Mouse (Mus musculus): ENCODE results near the gene Vgll4. TPM values are rescaled to one million over a fixed set of nuclear protein-coding genes. Genes with fewer than 3 reads are reported as not detected.

Vgll4 gene
- total RNA-seq, 1 experiment, result 25.5 TPM

GRCm38 (mm10) chr6:114921632-114922354, 48.0 kb downstream of the Vgll4 start:
- H3K4me3 ChIP-seq (ENCODE audit: insufficient read depth in 1 of 2, low read depth in 1 of 2, low read length in 2 of 2, poor library complexity in 1 of 2, severe bottlenecking in 1 of 2), result no peak overlapping the region
- H3K9ac ChIP-seq (ENCODE audit: insufficient read depth, low read depth, low read length, poor library complexity, severe bottlenecking), result no peak overlapping the region
- in situ Hi-C loops (cut with MboI; ENCODE audit: low sequenced_read_pairs in 2 of 2, unreplicated experiment in 2 of 2), result loop anchor here in 1 of 2 experiments (25.0 kb wide), 1 partner anchor 91 kb away; no protein-coding TSS in a partner anchor
- H3K4me1 ChIP-seq (ENCODE audit: control insufficient read depth in 2 of 2, insufficient read depth in 2 of 2, low read length in 2 of 2, poor library complexity in 1 of 2), result peaks cover 0 to 9% of the 10 kb centered on the region in 2 experiments; a peak in 2 of 4 replicates
- no peaks in the 10 kb centered on the region for H3K9me3 ChIP-seq (ENCODE audit: control insufficient read depth, insufficient read depth, low read depth, low read length)
- TF ChIP-seq ZNF384 (IDR thresholded peaks at IDR 0.05; ENCODE audit: low read depth, low read length), result no peak
- TF ChIP-seq MAFK (IDR thresholded peaks at IDR 0.05; ENCODE audit: insufficient read depth, low read depth, low read length), result no peak
- no peak for TF ChIP-seq ZC3H11A (IDR thresholded peaks at IDR 0.05; ENCODE audit: borderline replicate concordance, low read depth, low read length)
- no peak for TF ChIP-seq CHD2 (IDR thresholded peaks at IDR 0.05; ENCODE audit: low read depth, low read length)
- no peak for TF ChIP-seq HCFC1 (IDR thresholded peaks at IDR 0.05; ENCODE audit: borderline replicate concordance, insufficient read depth, low read length)
- no peaks in the 10 kb centered on the region for H3K36me3 ChIP-seq (ENCODE audit: control insufficient read depth, insufficient read depth, low read length, poor library complexity, severe bottlenecking)
- no peak for DNase-seq (ENCODE audit: low read depth, low spot score)
- no peak overlapping the region for H3K27ac ChIP-seq (ENCODE audit: insufficient read depth, low read depth, low read length, poor library complexity, severe bottlenecking)

GRCm38 (mm10) chr6:114920523-114921445, 49.0 kb downstream of the Vgll4 start:
- H3K4me3 ChIP-seq (ENCODE audit: insufficient read depth in 1 of 2, low read depth in 1 of 2, low read length in 2 of 2, poor library complexity in 1 of 2, severe bottlenecking in 1 of 2), result no peak overlapping the region
- H3K9me3 ChIP-seq (ENCODE audit: control insufficient read depth, insufficient read depth, low read depth, low read length), result no peaks in the 10 kb centered on the region
- DNase-seq (ENCODE audit: low read depth, low spot score), result no peak
- H3K36me3 ChIP-seq (ENCODE audit: control insufficient read depth, insufficient read depth, low read length, poor library complexity, severe bottlenecking), result no peaks in the 10 kb centered on the region
- H3K9ac ChIP-seq (ENCODE audit: insufficient read depth, low read depth, low read length, poor library complexity, severe bottlenecking), result no peak overlapping the region
- H3K4me1 ChIP-seq (ENCODE audit: control insufficient read depth in 2 of 2, insufficient read depth in 2 of 2, low read length in 2 of 2, poor library complexity in 1 of 2), result peaks cover 3 to 14% of the 10 kb centered on the region in 2 experiments; a peak in 3 of 4 replicates
- TF ChIP-seq HCFC1 (IDR thresholded peaks at IDR 0.05; ENCODE audit: borderline replicate concordance, insufficient read depth, low read length) (no peak), CHD2 (IDR thresholded peaks at IDR 0.05; ENCODE audit: low read depth, low read length) (no peak), ZC3H11A (IDR thresholded peaks at IDR 0.05; ENCODE audit: borderline replicate concordance, low read depth, low read length) (no peak), ZNF384 (IDR thresholded peaks at IDR 0.05; ENCODE audit: low read depth, low read length) (no peak), MAFK (IDR thresholded peaks at IDR 0.05; ENCODE audit: insufficient read depth, low read depth, low read length) (no peak)
- in situ Hi-C loops (cut with MboI; ENCODE audit: low sequenced_read_pairs in 2 of 2, unreplicated experiment in 2 of 2), result loop anchor here in 1 of 2 experiments (25.0 kb wide), 1 partner anchor 92 kb away; no protein-coding TSS in a partner anchor
- no peak overlapping the region for H3K27ac ChIP-seq (ENCODE audit: insufficient read depth, low read depth, low read length, poor library complexity, severe bottlenecking)

- in situ Hi-C loops (cut with MboI; ENCODE audit: low sequenced_read_pairs in 2 of 2, unreplicated experiment in 2 of 2), result loop anchor here (10.0 to 25.0 kb wide), 2 partner anchors 93 to 195 kb away; no protein-coding TSS in a partner anchor
- DNase-seq (ENCODE audit: low read depth, low spot score), result no peak
- no peak overlapping the region for H3K4me3 ChIP-seq (ENCODE audit: insufficient read depth in 1 of 2, low read depth in 1 of 2, low read length in 2 of 2, poor library complexity in 1 of 2, severe bottlenecking in 1 of 2)
- TF ChIP-seq ZC3H11A (IDR thresholded peaks at IDR 0.05; ENCODE audit: borderline replicate concordance, low read depth, low read length) (no peak), MAFK (IDR thresholded peaks at IDR 0.05; ENCODE audit: insufficient read depth, low read depth, low read length) (no peak), ZNF384 (IDR thresholded peaks at IDR 0.05; ENCODE audit: low read depth, low read length) (no peak), HCFC1 (IDR thresholded peaks at IDR 0.05; ENCODE audit: borderline replicate concordance, insufficient read depth, low read length) (no peak), CHD2 (IDR thresholded peaks at IDR 0.05; ENCODE audit: low read depth, low read length) (no peak)
- no peak overlapping the region for H3K9ac ChIP-seq (ENCODE audit: insufficient read depth, low read depth, low read length, poor library complexity, severe bottlenecking)
- peaks cover 3 to 14% of the 10 kb centered on the region in 2 experiments; a peak in 3 of 4 replicates for H3K4me1 ChIP-seq (ENCODE audit: control insufficient read depth in 2 of 2, insufficient read depth in 2 of 2, low read length in 2 of 2, poor library complexity in 1 of 2)
- no peaks in the 10 kb centered on the region for H3K9me3 ChIP-seq (ENCODE audit: control insufficient read depth, insufficient read depth, low read depth, low read length)
- no peak overlapping the region for H3K27ac ChIP-seq (ENCODE audit: insufficient read depth, low read depth, low read length, poor library complexity, severe bottlenecking)
- no peaks in the 10 kb centered on the region for H3K36me3 ChIP-seq (ENCODE audit: control insufficient read depth, insufficient read depth, low read length, poor library complexity, severe bottlenecking)
Observed at GRCm38 (mm10) chr6:114919670-114920313, 50.0 kb downstream of the Vgll4 start.

GRCm38 (mm10) chr6:114918994-114919393, 50.8 kb downstream of the Vgll4 start:
- H3K9me3 ChIP-seq (ENCODE audit: control insufficient read depth, insufficient read depth, low read depth, low read length), result no peaks in the 10 kb centered on the region
- TF ChIP-seq CHD2 (IDR thresholded peaks at IDR 0.05; ENCODE audit: low read depth, low read length) (no peak), ZC3H11A (IDR thresholded peaks at IDR 0.05; ENCODE audit: borderline replicate concordance, low read depth, low read length) (no peak), ZNF384 (IDR thresholded peaks at IDR 0.05; ENCODE audit: low read depth, low read length) (no peak), HCFC1 (IDR thresholded peaks at IDR 0.05; ENCODE audit: borderline replicate concordance, insufficient read depth, low read length) (no peak), MAFK (IDR thresholded peaks at IDR 0.05; ENCODE audit: insufficient read depth, low read depth, low read length) (no peak)
- no peak for DNase-seq (ENCODE audit: low read depth, low spot score)
- H3K36me3 ChIP-seq (ENCODE audit: control insufficient read depth, insufficient read depth, low read length, poor library complexity, severe bottlenecking), result no peaks in the 10 kb centered on the region
- in situ Hi-C loops (cut with MboI; ENCODE audit: low sequenced_read_pairs in 2 of 2, unreplicated experiment in 2 of 2), result loop anchor here (10.0 to 25.0 kb wide), 2 partner anchors 93 to 194 kb away; no protein-coding TSS in a partner anchor
- H3K4me3 ChIP-seq (ENCODE audit: insufficient read depth in 1 of 2, low read depth in 1 of 2, low read length in 2 of 2, poor library complexity in 1 of 2, severe bottlenecking in 1 of 2), result no peak overlapping the region
- no peak overlapping the region for H3K27ac ChIP-seq (ENCODE audit: insufficient read depth, low read depth, low read length, poor library complexity, severe bottlenecking)
- H3K9ac ChIP-seq (ENCODE audit: insufficient read depth, low read depth, low read length, poor library complexity, severe bottlenecking), result no peak overlapping the region
- H3K4me1 ChIP-seq (ENCODE audit: control insufficient read depth in 2 of 2, insufficient read depth in 2 of 2, low read length in 2 of 2, poor library complexity in 1 of 2), result peaks cover 3 to 14% of the 10 kb centered on the region in 2 experiments; a peak in 3 of 4 replicates
